ENCODE assay signal across 9 mouse cellular contexts in the genomic region with DNA sequence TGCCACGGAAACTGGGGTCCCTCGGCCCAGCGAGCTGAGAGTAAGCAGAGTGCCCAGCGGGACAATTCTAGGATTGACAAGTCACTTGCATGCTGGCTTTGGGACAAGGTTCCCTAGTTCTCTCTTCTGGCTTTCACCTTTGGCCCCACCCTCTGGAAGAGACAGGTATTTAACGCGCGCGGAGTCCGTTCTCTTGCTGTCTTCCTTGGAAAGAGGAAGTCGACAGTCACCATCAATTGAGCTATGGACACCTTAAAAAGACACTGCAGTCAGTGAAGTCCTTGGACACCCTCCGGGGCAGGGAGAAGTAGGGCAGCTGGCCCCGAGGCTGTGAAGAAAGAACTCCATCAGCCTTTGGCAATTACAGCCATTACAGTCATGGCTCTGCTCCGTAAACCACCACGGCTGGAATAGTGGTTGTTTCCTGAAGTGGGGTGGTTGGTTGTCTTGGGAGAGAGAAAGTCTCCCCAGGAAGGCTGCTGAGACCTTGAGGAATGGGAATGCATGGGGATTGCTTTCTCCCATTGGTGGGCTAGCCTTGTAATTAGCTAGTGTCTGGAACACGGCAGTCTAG. TPM values are rescaled to one million over a fixed set of nuclear protein-coding genes. Genes with fewer than 3 reads are reported as not detected.
A peak's percentile ranks its signal among the peaks of the same experiment; 100 is the strongest.
DNase-seq lines count a peak whose midpoint lies in the region; ATAC-seq and TF ChIP-seq lines count a peak whose summit lies in the region.
"Had no signal": no experiment of that assay in that cellular context is flagged by ENCODE, and none has a peak within 500 bp of the region (broad histone marks: within the 10 kb centered on the region; RNA-seq: fewer than 3 reads in every experiment).

No protein-coding gene starts in this region.

- peaks cover 22% of the 10 kb centered on the region for H3K27me3 ChIP-seq in embryonic facial prominence, embryonic 13.5 days
- H3K27me3 ChIP-seq in kidney, embryonic 14.5 days (ENCODE audit: control insufficient read depth, insufficient read depth, low read length): no peaks in the 10 kb centered on the region; the same call in 1 of the 2 replicates

- H3K9me3 ChIP-seq in embryonic facial prominence, embryonic 13.5 days: no peaks in the 10 kb centered on the region
- no peaks in the 10 kb centered on the region for H3K9me3 ChIP-seq in kidney, embryonic 14.5 days (ENCODE audit: control insufficient read depth, low read length)

- intact Hi-C loops in gastrocnemius, adult 2 months (cut with DNase I): no loop called here

- H3K79me2 ChIP-seq in macrophage (ENCODE audit: inconsistent target): no peaks in the 10 kb centered on the region

- peaks cover 35% of the 10 kb centered on the region for H3K4me1 ChIP-seq in embryonic facial prominence, embryonic 13.5 days
- H3K4me1 ChIP-seq in kidney, embryonic 14.5 days (ENCODE audit: control insufficient read depth, insufficient read depth, low read length): peaks cover 26% of the 10 kb centered on the region

- no peaks in the 10 kb centered on the region for H3K36me3 ChIP-seq in embryonic facial prominence, embryonic 13.5 days
- no peaks in the 10 kb centered on the region for H3K36me3 ChIP-seq in kidney, embryonic 14.5 days (ENCODE audit: control insufficient read depth, insufficient read depth, low read length)
- no peaks in the 10 kb centered on the region for H3K36me3 ChIP-seq in macrophage (ENCODE audit: inconsistent target)

- TF ChIP-seq CTCF in gastrocnemius, adult 2 months (IDR thresholded peaks at IDR 0.05): no peak

- peak overlapping the region; percentile 83 for H3K27ac ChIP-seq in gastrocnemius, adult 2 months
- H3K27ac ChIP-seq in embryonic facial prominence, embryonic 13.5 days: no peak overlapping the region; the same call in 1 of the 2 replicates
- H3K27ac ChIP-seq in kidney, embryonic 14.5 days (ENCODE audit: low read depth, low read length): no peak overlapping the region
- peak overlapping the region; percentile 76 for H3K27ac ChIP-seq in macrophage

- ATAC-seq in embryonic facial prominence, embryonic 13.5 days (ENCODE audit: insufficient number of reproducible peaks, insufficient read depth, low FRiP score, low TSS enrichment, low read depth): no peak
- ATAC-seq in kidney, embryonic 14.5 days (ENCODE audit: low FRiP score, low TSS enrichment): no peak
- ATAC-seq in activated CD4-positive, CD25-positive, alpha-beta regulatory T cell, adult 4 months: no peak

- WGBS in embryonic facial prominence, embryonic 13.5 days: 12% methylated on average over 15 of the region's 15 CpGs
- WGBS in kidney, embryonic 14.5 days: 11% methylated on average over 15 of the region's 15 CpGs
- WGBS in macrophage (ENCODE audit: missing documents): 19% methylated on average over 15 of the region's 15 CpGs

- peak overlapping the region; percentile 83 for H3K4me2 ChIP-seq in embryonic facial prominence, embryonic 13.5 days
- peak overlapping the region; percentile 74 for H3K4me2 ChIP-seq in kidney, embryonic 14.5 days (replicated peaks; ENCODE audit: low read depth, low read length)

- H3K9ac ChIP-seq in embryonic facial prominence, embryonic 13.5 days: peak overlapping the region; percentile 75
- peak overlapping the region; percentile 63 for H3K9ac ChIP-seq in kidney, embryonic 14.5 days (ENCODE audit: low read depth, low read length)

- DNase-seq in gastrocnemius, adult 2 months: no peak
- DNase-seq in gastrocnemius, postnatal 10 days: no peak
- no peak for DNase-seq in adrenal gland, adult 8-10 months
- DNase-seq in ovary, postnatal 14 days (ENCODE audit: low spot score): no peak

- H3K4me3 ChIP-seq in gastrocnemius, adult 2 months: peak overlapping the region; percentile 73
- peak overlapping the region; percentile 51 for H3K4me3 ChIP-seq in embryonic facial prominence, embryonic 13.5 days
- peak overlapping the region; percentile 45 for H3K4me3 ChIP-seq in kidney, embryonic 14.5 days (ENCODE audit: low read length)
- peak overlapping the region; percentile 51 for H3K4me3 ChIP-seq in macrophage (ENCODE audit: inconsistent target)

RNA-seq across cellular contexts. Expression of a gene that starts 0.5 kb away (rescaled TPM):
- total RNA-seq in gastrocnemius, adult 2 months (2021): 1 to 10 TPM; 1.1 to 3.8 TPM
- 1 to 10 TPM; 2.0 to 2.1 TPM for total RNA-seq in gastrocnemius, postnatal 10 days (2021)
- 0.99 and 1.2 TPM in 2 replicates for polyA plus RNA-seq in embryonic facial prominence, embryonic 13.5 days (2015; fragmentation: Nextera tagmentation; extraction: Ambion mirVana)
- 1.1 TPM in 2 replicates for polyA plus RNA-seq in kidney, embryonic 14.5 days (2014; fragmentation: Nextera tagmentation; extraction: Ambion mirVana)
- total RNA-seq in macrophage (2018; cell fraction: chromatin; rRNA removed): 10 to 100 TPM in 3 of 26 experiments, 1 to 10 TPM in 10, under 1 TPM in 8, not detected in 5; 0.19 to 18.4 (median 3.9) TPM
- 1 to 10 TPM in 13 of 26 experiments, under 1 TPM in 13; 0.06 to 3.7 (median 1.3) TPM for total RNA-seq in macrophage (2018; cell fraction: cytosol; rRNA removed)
- 10 to 100 TPM in 6 of 26 experiments, 1 to 10 TPM in 9, under 1 TPM in 10, not detected in 1; 0.12 to 22.8 (median 1.7) TPM for total RNA-seq in macrophage (2018; cell fraction: nucleus; rRNA removed)
- 2.0 to 4.6 TPM (median 2.6 TPM) in 3 replicates for polyA plus RNA-seq in macrophage (2018)
- under 1 TPM in 1 of 2 experiments, not detected in 1; 0.27 TPM for polyA plus RNA-seq in activated CD4-positive, CD25-positive, alpha-beta regulatory T cell, adult 4 months (2017; shearing (Covaris generic))
- total RNA-seq in adrenal gland, adult 8-10 months (2022): 1 to 10 TPM in 1 of 4 experiments, under 1 TPM in 3; 0.61 to 2.5 (median 0.73) TPM
- polyA plus RNA-seq: C2C12 had no signal

Comparison
In these comparisons a context has a peak if more than half of its experiments do, and no peak if none do; other contexts are left out.
1. H3K27ac ChIP-seq: peak in gastrocnemius, adult 2 months (single experiment) and macrophage (single experiment); none in embryonic facial prominence, embryonic 13.5 days (single experiment) and kidney, embryonic 14.5 days (single experiment).
2. Peak in every context shown above with its lines, with median percentiles within 50 percentile points of each other: H3K4me3 ChIP-seq.